Mouse (Mus musculus) hindbrain, embryonic 10.5 days (tissue): ENCODE results near the gene Cdcp1. TPM values are rescaled to one million over a fixed set of nuclear protein-coding genes. Genes with fewer than 3 reads are reported as not detected.
A peak's percentile ranks its signal among the peaks of the same experiment; 100 is the strongest.

Experiments
- DNase-seq: peaks from one replicate; pipeline ENCODE4 v3.0.0-alpha.2; 2017; ENCODE audit warnings: low spot score
- H3K27ac ChIP-seq: fragments of 300-500 bp; sonication (generic); 2 replicates; pipeline ENCODE4 v1.5.1; 2016; ENCODE audit warnings: mild to moderate bottlenecking, moderate library complexity
- H3K27me3 ChIP-seq: fragments of 300-500 bp; sonication (generic); 2 replicates; pipeline ENCODE4 v1.6.1; 2016; ENCODE audit warnings: mild to moderate bottlenecking; ENCODE audit not compliant: poor library complexity, insufficient read depth, severe bottlenecking
- H3K36me3 ChIP-seq: fragments of 300-500 bp; sonication (generic); 2 replicates; pipeline ENCODE4 v1.6.1; 2016; ENCODE audit warnings: mild to moderate bottlenecking, moderate library complexity
- H3K4me1 ChIP-seq: fragments of 300-500 bp; sonication (generic); replicated peaks from 2 replicates; pipeline ENCODE4 v1.6.1; 2016; ENCODE audit warnings: mild to moderate bottlenecking
- H3K4me3 ChIP-seq: fragments of 300-500 bp; sonication (generic); 2 replicates; pipeline ENCODE4 v1.5.1; 2016; ENCODE audit warnings: mild to moderate bottlenecking, moderate library complexity
- H3K9me3 ChIP-seq: fragments of 300-500 bp; sonication (generic); 2 replicates; pipeline ENCODE4 v1.6.1; 2016; ENCODE audit warnings: mild to moderate bottlenecking, moderate library complexity
- WGBS: fragments of 180-500 bp; shearing (Covaris S2); methylation state at CpG from one replicate; pipeline ENCODE4 v1.1.7; 2016; 5-methylcytosine and 5-hydroxymethylcytosine counted together
- polyA plus RNA-seq: library from polyadenylated mRNA; unstranded; fragments of >200 nt; fragmentation: Nextera tagmentation; extraction: Ambion mirVana; gene quantifications from 2 replicates; pipeline ENCODE4 v1.2.1, GENCODE M21; 2016

Gene Cdcp1
- 1.9 and 3.5 TPM in 2 replicates for polyA plus RNA-seq

- Histone ChIP-seq H3K27me3 (peaks cover 34% of the 10 kb centered on the region), H3K9me3 (no peaks in the 10 kb centered on the region), H3K4me1 (peaks cover 9% of the 10 kb centered on the region), H3K27ac (peak within 1 kb of the TSS; percentile 62; the same call in 1 of the 2 replicates), H3K4me3 (peak within 1 kb of the TSS; percentile 50), H3K36me3 (no peaks in the 10 kb centered on the region)
- no peak for DNase-seq
- 6% methylated on average over 45 of the region's 45 CpGs for WGBS
These were observed at the start of gene Cdcp1 for GRCm38 (mm10) chr9:123215621-123216440. Cdcp1 (minus strand) TSS chr9:123216038.

GRCm38 (mm10) chr9:123260611-123261021 lies 44.8 kb upstream of the Cdcp1 start, which contains the start of gene Tmem158:
Tmem158 (minus strand) TSS chr9:123260764.
- peak; percentile 90 for DNase-seq
- Histone ChIP-seq H3K9me3 (no peaks in the 10 kb centered on the region), H3K27ac (peak within 1 kb of the TSS; percentile 86), H3K4me3 (peak within 1 kb of the TSS; percentile 74), H3K27me3 (peaks cover 46% of the 10 kb centered on the region), H3K4me1 (peaks cover 19% of the 10 kb centered on the region), H3K36me3 (no peaks in the 10 kb centered on the region)
- WGBS = under 1% methylated on average over 40 of the region's 40 CpGs

GRCm38 (mm10) chr9:123259896-123260610 lies 44.2 kb upstream of the Cdcp1 start:
- Histone ChIP-seq H3K4me1 (peaks cover 19% of the 10 kb centered on the region), H3K27ac (peak overlapping the region; percentile 86), H3K4me3 (peak overlapping the region; percentile 74), H3K27me3 (peaks cover 46% of the 10 kb centered on the region), H3K9me3 (no peaks in the 10 kb centered on the region), H3K36me3 (no peaks in the 10 kb centered on the region)
- no peak for DNase-seq
- under 1% methylated on average over 92 of the region's 92 CpGs for WGBS

GRCm38 (mm10) chr9:123259461-123259895 lies 43.6 kb upstream of the Cdcp1 start:
- Histone ChIP-seq H3K27ac (peak overlapping the region; percentile 86), H3K36me3 (no peaks in the 10 kb centered on the region), H3K4me3 (peak overlapping the region; percentile 74), H3K27me3 (peaks cover 46% of the 10 kb centered on the region), H3K9me3 (no peaks in the 10 kb centered on the region), H3K4me1 (peaks cover 19% of the 10 kb centered on the region)
- under 1% methylated on average over 45 of the region's 45 CpGs for WGBS
- peak; percentile 90 for DNase-seq

- no peaks in the 10 kb centered on the region for H3K9me3 ChIP-seq
- no peak for DNase-seq
- peaks cover 42% of the 10 kb centered on the region for H3K27me3 ChIP-seq
- H3K4me1 ChIP-seq = peaks cover 19% of the 10 kb centered on the region
- 34% methylated on average over 10 of the region's 10 CpGs for WGBS
- H3K4me3 ChIP-seq = 0 out of 2 replicates have a peak overlapping the region, but pooled peaks have one; percentile 74
- H3K27ac ChIP-seq = no peak overlapping the region
- H3K36me3 ChIP-seq = no peaks in the 10 kb centered on the region
These were observed 43.0 kb upstream of the Cdcp1 start for GRCm38 (mm10) chr9:123258796-123259195.

- Histone ChIP-seq H3K36me3 (no peaks in the 10 kb centered on the region), H3K4me3 (no peak overlapping the region), H3K27me3 (peaks cover 24% of the 10 kb centered on the region), H3K4me1 (peaks cover 19% of the 10 kb centered on the region), H3K27ac (no peak overlapping the region), H3K9me3 (no peaks in the 10 kb centered on the region)
- WGBS = 81% methylated on average over 3 of the region's 3 CpGs
- DNase-seq = no peak
These were observed 39.9 kb upstream of the Cdcp1 start for GRCm38 (mm10) chr9:123255736-123256135.

GRCm38 (mm10) chr9:123247992-123248391 lies 32.2 kb upstream of the Cdcp1 start:
- no peaks in the 10 kb centered on the region for H3K36me3 ChIP-seq
- H3K27ac ChIP-seq = no peak overlapping the region
- no peaks in the 10 kb centered on the region for H3K9me3 ChIP-seq
- no peak overlapping the region for H3K4me3 ChIP-seq
- WGBS = 85% methylated on average over 1 of the region's 1 CpGs
- DNase-seq = no peak
- H3K27me3 ChIP-seq = no peaks in the 10 kb centered on the region
- H3K4me1 ChIP-seq = 0 out of 2 replicates have a peak, but pooled peaks cover 2% of the 10 kb centered on the region

GRCm38 (mm10) chr9:123245146-123245545 lies 29.3 kb upstream of the Cdcp1 start:
- WGBS = 81% methylated on average over 4 of the region's 4 CpGs
- Histone ChIP-seq H3K4me3 (no peak overlapping the region), H3K9me3 (no peaks in the 10 kb centered on the region), H3K27ac (no peak overlapping the region), H3K4me1 (no peaks in the 10 kb centered on the region), H3K36me3 (no peaks in the 10 kb centered on the region), H3K27me3 (no peaks in the 10 kb centered on the region)
- no peak for DNase-seq

- no peaks in the 10 kb centered on the region for H3K36me3 ChIP-seq
- no peaks in the 10 kb centered on the region for H3K9me3 ChIP-seq
- DNase-seq = no peak
- H3K4me1 ChIP-seq = 0 out of 2 replicates have a peak, but pooled peaks cover under 1% of the 10 kb centered on the region
- 69% methylated on average over 10 of the region's 10 CpGs for WGBS
- no peak overlapping the region for H3K27ac ChIP-seq
- no peaks in the 10 kb centered on the region for H3K27me3 ChIP-seq
- no peak overlapping the region for H3K4me3 ChIP-seq
These were observed 28.1 kb upstream of the Cdcp1 start for GRCm38 (mm10) chr9:123243988-123244387.

GRCm38 (mm10) chr9:123241191-123241590 lies 25.4 kb upstream of the Cdcp1 start:
- Histone ChIP-seq H3K27me3 (no peaks in the 10 kb centered on the region), H3K4me3 (no peak overlapping the region), H3K27ac (no peak overlapping the region), H3K9me3 (no peaks in the 10 kb centered on the region), H3K36me3 (no peaks in the 10 kb centered on the region), H3K4me1 (peaks cover 18% of the 10 kb centered on the region)
- DNase-seq = no peak
- WGBS = 94% methylated on average over 5 of the region's 5 CpGs

GRCm38 (mm10) chr9:123240751-123241150 lies 24.9 kb upstream of the Cdcp1 start:
- H3K27ac ChIP-seq = no peak overlapping the region
- 97% methylated on average over 2 of the region's 2 CpGs for WGBS
- DNase-seq = no peak
- no peak overlapping the region for H3K4me3 ChIP-seq
- no peaks in the 10 kb centered on the region for H3K27me3 ChIP-seq
- H3K36me3 ChIP-seq = no peaks in the 10 kb centered on the region
- peaks cover 18% of the 10 kb centered on the region for H3K4me1 ChIP-seq
- no peaks in the 10 kb centered on the region for H3K9me3 ChIP-seq

- H3K27me3 ChIP-seq = no peaks in the 10 kb centered on the region
- no peak for DNase-seq
- 97% methylated on average over 5 of the region's 5 CpGs for WGBS
- H3K9me3 ChIP-seq = no peaks in the 10 kb centered on the region
- no peak overlapping the region for H3K4me3 ChIP-seq
- no peak overlapping the region for H3K27ac ChIP-seq
- H3K4me1 ChIP-seq = peaks cover 18% of the 10 kb centered on the region
- no peaks in the 10 kb centered on the region for H3K36me3 ChIP-seq
These were observed 24.4 kb upstream of the Cdcp1 start for GRCm38 (mm10) chr9:123240271-123240670.

GRCm38 (mm10) chr9:123239651-123240050 lies 23.8 kb upstream of the Cdcp1 start:
- DNase-seq = no peak
- Histone ChIP-seq H3K9me3 (no peaks in the 10 kb centered on the region), H3K27ac (no peak overlapping the region), H3K4me3 (no peak overlapping the region), H3K4me1 (peaks cover 18% of the 10 kb centered on the region), H3K36me3 (no peaks in the 10 kb centered on the region), H3K27me3 (no peaks in the 10 kb centered on the region)
- WGBS = 75% methylated on average over 2 of the region's 2 CpGs
